Mouse (Mus musculus) limb, embryonic 12.5 days (tissue): ENCODE measurements at regions not wholly inside any gene's neighbourhood (a gene's known extent, or its start where the extent isn't known, plus 50 kb on each side); places are given as distances from the start of the nearest gene placed in this dataset.
A peak's percentile ranks its signal among the peaks of the same experiment; 100 is the strongest.
"Not testable (repeated sequence)": the region's sequence is repeated elsewhere in the genome, so short reads cannot be mapped to it uniquely, and the experiment has no call there.

Source experiments
- ATAC-seq: fragments of 200-750 bp; cut with Nextera tagmentation; 2 replicates; pipeline ENCODE4 v1.8.0; 2017; ENCODE audit warnings: low read depth, moderate TSS enrichment; ENCODE audit not compliant: insufficient number of reproducible peaks, insufficient read depth, low FRiP score, low TSS enrichment
- H3K27ac ChIP-seq: fragments of 300-500 bp; sonication (generic); 2 replicates; pipeline ENCODE4 v1.5.1; 2016; ENCODE audit warnings: mild to moderate bottlenecking, moderate library complexity
- H3K27me3 ChIP-seq: fragments of 300-500 bp; sonication (generic); 2 replicates; pipeline ENCODE4 v1.6.1; 2016; ENCODE audit warnings: mild to moderate bottlenecking, moderate library complexity
- H3K36me3 ChIP-seq: fragments of 300-500 bp; sonication (generic); 2 replicates; pipeline ENCODE4 v1.6.1; 2016; ENCODE audit warnings: mild to moderate bottlenecking, moderate library complexity
- H3K4me1 ChIP-seq: fragments of 300-500 bp; sonication (generic); replicated peaks from 2 replicates; pipeline ENCODE4 v1.6.1; 2016
- H3K4me2 ChIP-seq: fragments of 300-500 bp; sonication (generic); 2 replicates; pipeline ENCODE4 v1.6.1; 2016; ENCODE audit warnings: mild to moderate bottlenecking, moderate library complexity
- H3K4me3 ChIP-seq: fragments of 300-500 bp; sonication (generic); replicated peaks from 2 replicates; pipeline ENCODE4 v1.5.1; 2016; ENCODE audit warnings: mild to moderate bottlenecking
- H3K9ac ChIP-seq: fragments of 300-500 bp; sonication (generic); replicated peaks from 2 replicates; pipeline ENCODE4 v1.6.1; 2016; ENCODE audit warnings: mild to moderate bottlenecking, moderate library complexity
- H3K9me3 ChIP-seq: fragments of 300-500 bp; sonication (generic); 2 replicates; pipeline ENCODE4 v1.6.1; 2016; ENCODE audit warnings: mild to moderate bottlenecking, moderate library complexity
- WGBS: fragments of 180-500 bp; shearing (Covaris S2); methylation state at CpG from one replicate; pipeline ENCODE4 v1.1.7; 2016; 5-methylcytosine and 5-hydroxymethylcytosine counted together

DNA sequence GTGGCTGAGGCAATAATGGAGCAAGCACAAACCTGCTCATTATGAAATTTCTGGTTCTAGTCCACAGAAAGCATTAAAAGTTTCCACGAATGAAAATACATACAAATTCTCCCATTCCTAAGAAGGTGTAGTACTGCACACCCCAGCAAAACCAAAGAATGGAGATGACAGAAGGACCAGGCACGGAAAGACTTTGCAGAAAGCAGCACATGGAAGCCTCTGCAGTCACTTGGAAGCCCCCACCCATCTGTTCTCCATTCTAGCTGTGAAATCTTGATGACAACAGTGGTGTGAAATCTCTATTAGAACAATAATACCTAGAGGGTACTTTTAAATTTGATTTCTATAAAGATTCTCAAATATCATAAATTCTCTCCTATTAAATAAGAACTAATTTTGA lies 319.3 kb downstream of the Grxcr1 start:
- no peaks in the 10 kb centered on the region for H3K4me1 ChIP-seq
- no peak overlapping the region for H3K4me2 ChIP-seq
- no peak overlapping the region for H3K4me3 ChIP-seq
- H3K9me3 ChIP-seq = no peaks in the 10 kb centered on the region
- no peaks in the 10 kb centered on the region for H3K27me3 ChIP-seq
- ATAC-seq = no peak
- H3K27ac ChIP-seq = no peak overlapping the region
- no peaks in the 10 kb centered on the region for H3K36me3 ChIP-seq
- 76% methylated on average over 2 of the region's 2 CpGs for WGBS
- H3K9ac ChIP-seq = no peak overlapping the region

DNA sequence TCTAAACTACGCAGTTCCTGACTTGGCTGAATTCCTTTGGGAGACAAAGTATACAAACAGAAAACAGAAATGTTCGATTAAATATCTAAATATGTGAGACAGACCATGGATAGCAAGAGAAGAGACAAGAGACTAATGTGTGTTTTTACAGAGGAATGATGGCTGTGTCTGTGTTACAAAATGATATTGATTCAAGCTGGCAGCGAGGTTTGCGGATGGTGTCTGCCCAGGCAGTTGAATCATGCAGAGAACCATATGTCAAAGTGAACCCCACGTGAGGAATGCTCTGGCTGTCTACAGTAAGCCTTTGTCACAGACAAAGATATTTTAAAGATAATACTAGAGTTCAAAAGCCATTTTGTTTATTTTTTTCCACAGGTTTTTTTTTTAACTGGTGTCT lies 320.2 kb downstream of the Grxcr1 start:
- 67% methylated on average over 5 of the region's 5 CpGs for WGBS
- no peak overlapping the region for H3K9ac ChIP-seq
- no peak overlapping the region for H3K27ac ChIP-seq
- no peaks in the 10 kb centered on the region for H3K27me3 ChIP-seq
- no peak overlapping the region for H3K4me3 ChIP-seq
- H3K4me1 ChIP-seq = no peaks in the 10 kb centered on the region
- H3K36me3 ChIP-seq = no peaks in the 10 kb centered on the region
- no peaks in the 10 kb centered on the region for H3K9me3 ChIP-seq
- ATAC-seq = no peak
- H3K4me2 ChIP-seq = no peak overlapping the region

DNA sequence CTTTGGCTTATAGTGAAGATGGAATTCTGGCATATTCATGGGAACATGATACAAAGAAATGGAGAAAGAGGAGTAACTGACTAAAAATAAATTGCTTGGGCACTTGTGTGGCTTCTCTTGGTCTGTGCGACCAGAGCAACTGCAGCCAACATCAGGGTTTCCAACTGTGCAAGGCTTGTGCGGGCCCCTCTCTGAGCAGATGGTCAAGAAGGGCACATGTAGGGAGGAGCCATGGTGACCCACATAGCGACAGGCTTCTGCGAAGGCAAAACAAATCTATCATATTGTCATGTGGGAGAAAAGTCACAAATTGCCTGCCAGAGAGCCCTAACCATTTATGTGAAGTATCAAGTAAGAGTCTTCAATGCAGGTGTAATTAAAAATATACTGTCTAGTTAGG lies 321.6 kb downstream of the Grxcr1 start:
- Histone ChIP-seq H3K36me3 (no peaks in the 10 kb centered on the region), H3K9ac (no peak overlapping the region), H3K4me2 (no peak overlapping the region), H3K27ac (no peak overlapping the region), H3K27me3 (no peaks in the 10 kb centered on the region), H3K4me1 (no peaks in the 10 kb centered on the region), H3K9me3 (no peaks in the 10 kb centered on the region), H3K4me3 (no peak overlapping the region)
- no peak for ATAC-seq
- WGBS = 67% methylated on average over 4 of the region's 4 CpGs

DNA sequence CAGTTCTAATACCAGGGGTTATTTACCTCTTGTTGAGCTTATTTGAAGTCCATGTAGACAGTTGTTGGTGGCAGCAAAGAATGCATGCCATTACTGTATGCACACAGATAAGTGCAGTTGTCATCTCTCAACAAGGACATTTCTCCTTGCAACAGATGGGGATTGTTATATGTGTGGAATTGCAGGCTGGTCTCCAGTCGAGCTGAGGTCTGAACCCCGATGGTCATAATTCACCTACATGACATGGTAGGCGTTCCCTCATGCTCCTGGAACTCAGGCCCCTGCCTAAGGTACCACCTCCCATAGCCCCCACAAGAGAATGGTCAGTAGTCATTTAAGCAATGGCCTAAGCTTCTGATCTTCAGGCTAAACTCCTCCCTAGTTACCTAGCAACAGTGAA lies 322.2 kb downstream of the Grxcr1 start:
- not testable (repeated sequence) for H3K4me2 ChIP-seq, H3K9ac ChIP-seq, ATAC-seq, H3K27me3 ChIP-seq, H3K4me3 ChIP-seq, H3K4me1 ChIP-seq, H3K9me3 ChIP-seq, H3K27ac ChIP-seq, H3K36me3 ChIP-seq
- WGBS = 60% methylated on average over 3 of the region's 3 CpGs

GRCm38 (mm10) chr5:68361581-68362211 lies 330.1 kb downstream of the Grxcr1 start:
- Histone ChIP-seq H3K4me3 (no peak overlapping the region), H3K4me1 (no peaks in the 10 kb centered on the region), H3K27ac (no peak overlapping the region), H3K36me3 (no peaks in the 10 kb centered on the region), H3K27me3 (no peaks in the 10 kb centered on the region), H3K9me3 (no peaks in the 10 kb centered on the region), H3K4me2 (no peak overlapping the region), H3K9ac (no peak overlapping the region)
- WGBS = 87% methylated on average over 3 of the region's 3 CpGs
- 0 out of 2 replicates have a peak, but pooled peaks have one; percentile 47 for ATAC-seq

DNA sequence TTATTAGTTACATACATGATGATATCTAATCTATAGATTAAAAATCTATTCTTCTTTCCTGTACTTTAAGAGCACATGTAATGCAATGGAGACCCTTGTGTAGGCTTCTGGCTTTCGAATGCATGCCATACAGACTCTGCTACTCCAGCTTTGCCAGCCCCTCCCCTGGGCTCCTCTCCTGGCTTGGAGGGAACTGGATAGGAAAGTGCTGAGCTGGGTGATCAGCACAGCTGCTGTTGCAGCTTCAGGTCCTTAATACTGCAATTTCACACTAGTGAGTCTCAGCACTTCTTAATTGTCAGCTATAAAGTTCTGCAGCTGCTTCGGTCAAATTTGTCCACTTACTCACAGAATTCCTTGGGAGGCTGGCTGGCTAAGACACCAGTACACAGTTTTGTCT lies 341.4 kb downstream of the Grxcr1 start:
- no peaks in the 10 kb centered on the region for H3K27me3 ChIP-seq
- no peak overlapping the region for H3K4me3 ChIP-seq
- no peak overlapping the region for H3K4me2 ChIP-seq
- ATAC-seq = no peak
- H3K9ac ChIP-seq = no peak overlapping the region
- no peaks in the 10 kb centered on the region for H3K9me3 ChIP-seq
- H3K36me3 ChIP-seq = no peaks in the 10 kb centered on the region
- no peaks in the 10 kb centered on the region for H3K4me1 ChIP-seq
- H3K27ac ChIP-seq = no peak overlapping the region
- WGBS = 63% methylated on average over 2 of the region's 2 CpGs
